Mouse (Mus musculus): ENCODE data around the gene Specc1l. TPM values are rescaled to one million over a fixed set of nuclear protein-coding genes. Genes with fewer than 3 reads are reported as not detected.
"Not testable (repeated sequence)": the region's sequence is repeated elsewhere in the genome, so short reads cannot be mapped to it uniquely, and the experiment has no call there.

Gene Specc1l
- polyA plus RNA-seq, 1 experiment from 2014 or later: 17.0 TPM

DNA sequence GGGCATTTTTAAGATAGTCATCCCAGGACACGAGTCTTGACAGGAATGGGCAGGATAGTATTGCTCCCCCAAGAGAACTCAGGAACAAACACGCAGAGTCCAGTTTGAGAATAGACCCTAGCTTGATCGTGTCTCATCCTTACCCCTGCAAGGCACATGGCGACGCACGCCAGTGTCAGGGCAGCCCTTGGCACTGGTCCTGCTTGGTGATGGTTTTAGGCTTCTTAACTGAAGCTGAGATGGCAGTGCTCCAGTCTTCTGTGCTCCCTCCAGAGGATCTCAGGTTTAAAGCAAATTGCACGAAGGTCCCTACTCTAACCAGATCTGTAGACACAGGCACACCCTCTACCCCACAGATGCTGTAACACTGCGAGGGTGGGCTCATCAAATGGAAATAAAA, 103.9 kb downstream of the Specc1l start:
- no peak for DNase-seq (ENCODE audit: low spot score)

DNA sequence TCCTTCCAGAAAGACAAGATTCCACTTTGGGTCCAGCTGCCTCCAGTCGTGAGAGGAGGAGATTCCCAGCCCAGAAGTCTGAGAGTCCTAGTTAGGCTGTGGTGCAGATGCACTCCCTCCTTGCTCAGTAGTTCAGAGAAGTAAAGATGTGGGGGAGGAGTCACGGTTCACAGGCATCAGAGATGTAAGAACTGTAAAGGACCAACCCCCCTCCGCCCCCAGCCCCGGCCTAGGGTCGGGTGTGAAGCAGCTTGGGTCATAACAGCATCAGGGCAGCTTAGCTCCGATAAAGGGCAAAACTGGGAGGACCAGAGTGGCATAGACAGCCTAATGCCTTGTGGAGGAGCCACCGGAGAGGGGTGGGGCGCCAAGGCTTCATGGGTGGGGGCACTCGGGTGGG, 104.6 kb downstream of the Specc1l start:
- peak; percentile 61 for DNase-seq (ENCODE audit: low spot score)

- DNase-seq (ENCODE audit: low spot score): no peak
Observed at GRCm38 (mm10) chr10:75316872-75316907, 104.8 kb downstream of the Specc1l start, which contains the start of gene Adora2a. TSS of gene Adora2a (plus strand) at chr10:75316877.

DNA sequence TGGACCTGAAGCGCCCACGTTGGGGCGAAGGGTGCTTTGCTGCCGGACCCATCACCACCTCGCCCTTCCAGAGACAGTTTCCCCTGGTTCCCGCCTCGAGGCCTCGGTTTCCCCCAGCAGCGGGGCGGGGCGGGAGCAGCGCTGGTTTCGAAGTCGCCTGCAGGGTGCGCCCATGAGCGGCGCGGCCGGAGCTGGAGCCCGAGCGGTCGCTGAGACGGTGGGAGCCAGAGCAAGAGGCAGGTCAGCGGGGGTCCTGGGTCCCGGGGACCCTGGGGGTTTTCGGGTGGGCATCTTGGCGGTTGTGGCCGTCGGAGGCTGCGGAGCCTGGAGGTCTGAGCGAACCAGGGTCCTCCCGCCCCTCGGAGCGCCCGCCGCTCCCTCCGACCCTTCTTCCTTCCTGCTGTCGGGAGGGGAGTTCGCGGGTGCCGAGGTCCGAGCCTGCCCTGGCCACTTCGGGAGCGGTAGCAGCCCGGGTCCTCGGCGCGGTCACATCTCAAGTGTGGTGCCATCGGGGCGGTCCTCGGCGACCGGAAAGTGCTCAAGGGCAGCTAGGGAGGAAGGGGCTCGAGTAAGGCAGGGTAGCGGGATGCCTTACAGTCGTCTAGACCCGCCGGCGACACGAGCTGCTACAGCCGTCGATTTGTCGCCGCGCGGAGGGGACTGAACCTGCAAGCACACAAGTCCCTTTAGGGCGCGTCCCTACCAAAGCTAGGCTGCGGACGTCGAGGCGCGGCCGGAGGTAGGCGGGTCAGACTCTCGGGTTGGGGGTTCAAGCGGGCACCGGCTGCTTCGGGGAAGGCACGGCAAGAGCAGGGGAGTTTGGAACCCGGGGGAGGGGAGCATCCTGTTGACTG, 105.3 kb downstream of the Specc1l start:
- DNase-seq (ENCODE audit: low spot score): peak; percentile 69

DNA sequence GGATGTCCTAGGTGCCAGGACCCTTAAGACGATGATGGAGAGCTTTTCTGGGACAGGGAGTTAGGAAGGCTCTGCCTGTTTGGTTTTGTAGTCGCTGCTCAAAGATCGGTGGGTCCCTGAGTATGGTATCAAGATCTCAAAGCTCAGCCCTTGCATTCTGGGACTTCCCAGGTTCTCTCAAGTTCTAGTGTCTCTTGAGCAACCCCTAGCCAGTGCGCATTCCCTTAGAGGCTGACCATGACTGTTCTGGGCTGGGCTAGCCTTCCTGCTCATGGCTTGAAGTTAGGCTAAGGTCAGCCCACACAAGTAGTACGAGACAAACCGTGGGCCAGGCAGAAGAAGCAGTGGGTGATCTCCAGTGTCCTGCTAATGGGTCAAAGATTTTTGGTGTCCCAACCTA, 106.3 kb downstream of the Specc1l start:
- DNase-seq (ENCODE audit: low spot score): no peak

GRCm38 (mm10) chr10:75320321-75320720, 108.4 kb downstream of the Specc1l start:
- peak; percentile 86 for DNase-seq (ENCODE audit: low spot score)

DNA sequence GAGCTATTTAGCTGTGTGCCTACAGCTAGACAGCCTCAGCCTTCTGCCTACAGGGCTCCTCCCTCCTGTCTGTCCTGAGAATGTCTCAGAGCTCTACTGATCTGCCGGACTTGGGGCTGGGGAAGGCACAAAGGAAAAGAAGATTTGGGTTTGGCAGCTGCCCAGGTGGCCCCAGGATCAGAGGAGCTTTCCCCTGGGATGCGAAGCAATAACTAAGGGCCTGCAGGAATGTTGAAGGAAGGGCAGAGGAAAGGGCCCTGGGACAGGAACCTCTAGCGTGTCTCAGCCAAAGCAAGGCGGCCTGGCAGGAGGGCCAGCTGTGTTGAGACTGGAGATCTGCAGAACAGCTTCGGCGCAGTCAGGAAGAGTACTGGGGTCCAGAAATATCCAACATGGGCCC, 111.1 kb downstream of the Specc1l start:
- DNase-seq (ENCODE audit: low spot score): no peak

DNA sequence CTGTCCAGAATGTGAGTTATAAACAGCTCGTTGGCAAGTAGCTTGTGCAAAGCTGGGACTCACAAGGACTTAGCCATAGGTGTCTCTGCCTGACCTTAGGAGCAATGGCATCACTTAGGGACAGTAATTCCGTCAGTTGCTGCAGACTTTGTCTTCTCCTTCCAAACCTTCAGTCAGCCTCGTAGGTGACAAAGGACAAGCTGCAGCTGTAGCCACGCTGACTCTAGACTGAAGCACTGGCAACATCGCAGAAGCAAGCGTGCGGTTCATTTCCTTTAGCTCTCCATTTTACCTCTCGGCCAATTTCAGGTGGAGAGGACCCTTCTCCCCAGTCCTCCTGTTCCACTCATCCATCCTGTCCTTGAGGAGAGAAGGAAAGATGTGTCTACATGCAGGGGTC, 112.1 kb downstream of the Specc1l start:
- no peak for DNase-seq (ENCODE audit: low spot score)

GRCm38 (mm10) chr10:75324391-75324790, 112.5 kb downstream of the Specc1l start:
- DNase-seq (ENCODE audit: low spot score): no peak

GRCm38 (mm10) chr10:75325821-75326220, 113.9 kb downstream of the Specc1l start:
- DNase-seq (ENCODE audit: low spot score): no peak

DNA sequence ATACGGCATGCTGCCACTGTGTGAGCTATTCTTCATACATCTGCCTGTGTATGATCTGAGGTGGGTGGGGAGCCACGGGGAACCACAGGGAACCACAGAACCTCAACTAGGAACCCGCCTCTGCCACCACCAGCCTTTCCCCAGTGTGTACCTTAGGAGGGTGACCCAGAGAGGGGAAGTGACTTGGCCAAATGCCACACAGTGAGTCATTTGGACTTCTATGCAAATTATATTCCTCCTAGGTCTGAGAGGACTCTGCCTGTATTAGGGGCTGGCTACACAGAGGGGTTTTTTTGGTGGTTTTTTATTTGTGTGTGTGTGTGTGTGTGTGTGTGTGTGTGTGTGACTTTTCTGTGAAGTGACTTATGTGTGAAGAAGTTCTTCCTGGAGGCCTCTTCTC, 114.7 kb downstream of the Specc1l start:
- peak; percentile 21 for DNase-seq (ENCODE audit: low spot score)

DNA sequence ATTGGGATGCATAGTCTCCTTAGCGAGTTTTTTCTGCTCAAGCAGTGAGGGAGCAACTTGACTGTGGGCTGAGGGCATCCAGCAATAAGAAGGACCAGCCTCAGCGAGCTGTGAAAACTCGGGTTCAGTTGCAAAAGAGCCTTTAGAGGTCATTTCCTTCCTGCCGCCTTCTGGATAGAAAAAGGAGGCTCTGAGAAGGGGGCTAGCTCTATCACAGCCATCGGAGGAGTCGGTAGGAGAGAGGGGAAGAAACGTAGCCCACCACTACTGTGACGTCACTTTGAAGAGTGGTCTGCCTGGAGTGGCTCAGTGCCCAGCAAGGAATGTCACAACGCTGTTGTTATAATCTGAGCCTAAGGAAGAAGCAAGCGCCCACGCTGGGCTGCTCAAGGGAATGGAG, 115.2 kb downstream of the Specc1l start:
- no peak for DNase-seq (ENCODE audit: low spot score)

DNA sequence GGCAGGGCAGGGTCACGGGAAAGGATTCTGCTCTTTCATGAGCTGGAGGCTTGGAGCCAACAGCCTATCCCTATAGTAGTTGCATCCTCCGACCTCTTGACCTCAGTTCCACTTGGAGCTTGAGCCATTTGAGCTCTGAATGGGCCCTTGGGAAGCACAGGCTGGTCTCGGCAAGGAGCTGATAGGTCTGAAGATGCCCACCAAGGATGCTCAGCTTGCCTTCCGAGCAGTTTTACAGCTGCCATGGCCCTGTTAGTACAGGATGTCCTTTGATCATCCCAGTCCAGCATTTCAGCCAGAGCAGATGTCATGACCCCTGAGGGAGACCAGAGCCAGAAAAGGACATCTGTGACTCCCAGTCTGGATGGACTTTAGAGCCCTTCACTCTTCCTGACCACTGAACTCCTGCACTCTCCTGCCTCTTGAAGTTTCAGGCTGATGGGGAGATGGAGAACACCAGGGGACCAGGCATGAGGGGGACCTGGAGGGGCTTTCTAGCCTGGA, 116.4 kb downstream of the Specc1l start:
- no peak for DNase-seq (ENCODE audit: low spot score)

GRCm38 (mm10) chr10:75332268-75332667, 120.4 kb downstream of the Specc1l start:
- DNase-seq (ENCODE audit: low spot score): no peak

DNA sequence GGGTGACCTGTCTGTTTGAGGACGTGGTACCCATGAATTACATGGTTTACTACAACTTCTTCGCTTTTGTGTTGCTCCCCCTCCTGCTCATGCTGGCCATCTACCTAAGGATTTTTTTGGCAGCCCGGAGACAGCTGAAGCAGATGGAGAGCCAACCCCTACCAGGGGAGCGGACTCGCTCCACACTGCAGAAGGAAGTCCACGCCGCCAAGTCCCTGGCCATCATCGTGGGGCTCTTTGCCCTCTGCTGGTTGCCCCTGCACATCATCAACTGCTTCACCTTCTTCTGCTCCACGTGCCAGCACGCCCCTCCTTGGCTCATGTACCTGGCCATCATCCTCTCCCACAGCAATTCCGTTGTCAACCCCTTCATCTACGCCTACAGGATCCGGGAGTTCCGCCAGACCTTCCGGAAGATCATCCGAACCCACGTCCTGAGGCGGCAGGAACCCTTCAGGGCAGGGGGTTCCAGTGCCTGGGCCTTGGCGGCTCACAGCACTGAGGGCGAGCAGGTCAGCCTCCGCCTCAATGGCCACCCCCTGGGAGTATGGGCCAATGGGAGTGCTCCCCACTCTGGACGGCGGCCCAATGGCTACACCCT, 121.4 kb downstream of the Specc1l start:
- DNase-seq (ENCODE audit: low spot score): no peak

- no peak for DNase-seq (ENCODE audit: low spot score)
Observed at GRCm38 (mm10) chr10:75334175-75334574, 122.3 kb downstream of the Specc1l start.

- no peak for DNase-seq (ENCODE audit: low spot score)
Observed at GRCm38 (mm10) chr10:75335075-75335474, 123.2 kb downstream of the Specc1l start.

GRCm38 (mm10) chr10:75337231-75337630, 125.4 kb downstream of the Specc1l start:
- no peak for DNase-seq (ENCODE audit: low spot score)

- no peak for DNase-seq (ENCODE audit: low spot score)
Observed at GRCm38 (mm10) chr10:75338852-75339251, 127.0 kb downstream of the Specc1l start.

GRCm38 (mm10) chr10:75339377-75339776, 127.5 kb downstream of the Specc1l start:
- DNase-seq (ENCODE audit: low spot score): no peak

DNA sequence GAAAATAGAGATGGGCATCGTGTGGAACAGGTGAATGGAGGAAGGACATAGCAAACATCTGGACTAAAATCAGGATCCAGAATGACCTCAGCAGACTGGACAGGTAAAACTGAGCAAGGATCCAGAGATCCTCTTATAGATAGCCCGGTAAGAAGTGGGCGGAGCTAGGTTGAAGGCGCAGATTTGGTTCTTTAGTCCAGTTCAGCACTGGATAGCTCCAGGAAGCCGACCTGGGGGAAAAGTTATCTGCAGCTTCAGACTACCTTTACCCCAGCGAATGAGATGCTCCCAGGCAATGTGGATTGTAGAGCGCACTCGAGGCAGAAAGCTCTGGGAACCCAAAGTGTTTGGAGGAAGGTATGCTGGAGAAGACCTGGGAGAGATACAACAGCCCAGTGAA, 130.1 kb downstream of the Specc1l start:
- DNase-seq (ENCODE audit: low spot score): peak; percentile 23

DNA sequence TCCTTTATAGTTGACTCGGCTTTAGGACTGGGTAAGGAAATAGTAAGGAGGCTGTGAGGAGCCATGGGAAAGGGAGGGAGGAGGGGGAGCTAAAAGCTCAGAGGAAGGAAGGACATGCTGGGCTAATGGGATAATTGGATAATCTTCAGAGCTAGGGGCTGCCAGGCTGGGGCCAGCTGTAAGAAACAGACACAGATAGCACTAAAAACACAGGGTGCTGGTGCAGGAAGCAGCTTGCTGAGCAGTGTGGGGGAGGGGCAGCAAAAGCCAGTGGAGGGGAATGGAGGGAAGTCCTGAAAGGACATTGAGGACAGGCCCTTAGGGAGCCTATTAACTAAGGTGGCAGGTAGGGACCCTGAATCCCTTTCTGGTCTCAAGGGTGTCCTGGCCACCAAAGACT, 132.7 kb downstream of the Specc1l start:
- DNase-seq (ENCODE audit: low spot score): not testable (repeated sequence)

DNA sequence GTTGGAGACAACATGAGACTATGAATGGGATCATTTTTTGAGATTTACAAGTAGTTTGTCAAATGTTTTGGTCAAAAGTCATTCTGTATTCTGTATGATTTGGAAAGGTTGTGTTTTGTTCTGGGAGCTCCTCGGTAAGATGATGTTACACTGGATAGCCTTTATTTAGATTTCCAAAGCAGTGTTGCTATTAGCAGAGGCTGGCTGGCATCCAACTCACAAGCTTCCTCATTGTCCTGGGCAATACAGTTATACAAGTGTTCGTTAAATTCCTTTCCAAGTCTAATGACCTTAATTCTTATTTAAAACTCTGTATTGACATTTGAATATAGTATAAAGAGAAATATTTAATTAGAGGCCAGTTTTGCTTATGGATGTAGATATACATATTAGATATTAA, 133.4 kb downstream of the Specc1l start:
- no peak for DNase-seq (ENCODE audit: low spot score)
